ENCODE assay signal across 12 mouse cellular contexts in genomic region chr8:88524132-88524531, GRCm38 (mm10). TPM values are rescaled to one million over a fixed set of nuclear protein-coding genes. Genes with fewer than 3 reads are reported as not detected.
DNase-seq lines count a peak whose midpoint lies in the region; ATAC-seq lines count a peak whose summit lies in the region.
"Had no signal": no experiment of that assay in that cellular context is flagged by ENCODE, and none has a peak within 500 bp of the region (broad histone marks: within the 10 kb centered on the region; RNA-seq: fewer than 3 reads in every experiment).

No protein-coding gene starts in this region.

- H3K4me3 ChIP-seq in lung, embryonic 15.5 days: no peak overlapping the region
- no peak overlapping the region; the same call in 1 of the 2 replicates for H3K4me3 ChIP-seq in forebrain, embryonic 12.5 days (replicated peaks)
- H3K4me3 ChIP-seq in limb, embryonic 10.5 days: peak overlapping the region; percentile 81
- no peak overlapping the region for H3K4me3 ChIP-seq in neural tube, embryonic 15.5 days (replicated peaks)
- H3K4me3 ChIP-seq: layer of hippocampus, adult 2 months had no signal

- H3K27me3 ChIP-seq in lung, embryonic 15.5 days: 0 out of 2 replicates have a peak, but pooled peaks cover 3% of the 10 kb centered on the region
- H3K27me3 ChIP-seq in forebrain, embryonic 12.5 days: peaks cover 29% of the 10 kb centered on the region
- peaks cover 13% of the 10 kb centered on the region for H3K27me3 ChIP-seq in limb, embryonic 10.5 days (ENCODE audit: low read depth, poor library complexity, severe bottlenecking)
- peaks cover 6% of the 10 kb centered on the region; the same call in 1 of the 2 replicates for H3K27me3 ChIP-seq in neural tube, embryonic 15.5 days (replicated peaks)

- peaks cover 55% of the 10 kb centered on the region for H3K4me1 ChIP-seq in lung, embryonic 15.5 days
- H3K4me1 ChIP-seq in forebrain, embryonic 12.5 days: peaks cover 56% of the 10 kb centered on the region
- peaks cover 87% of the 10 kb centered on the region for H3K4me1 ChIP-seq in limb, embryonic 10.5 days
- H3K4me1 ChIP-seq in neural tube, embryonic 15.5 days: peaks cover 51% of the 10 kb centered on the region

- H3K9ac ChIP-seq in lung, embryonic 15.5 days: no peak overlapping the region
- peak overlapping the region; percentile 14; the same call in 1 of the 2 replicates for H3K9ac ChIP-seq in forebrain, embryonic 12.5 days
- H3K9ac ChIP-seq in neural tube, embryonic 15.5 days (replicated peaks): no peak overlapping the region
- H3K9ac ChIP-seq: liver, postnatal 0 days had no signal

- no peaks in the 10 kb centered on the region for H3K9me3 ChIP-seq in lung, embryonic 15.5 days
- H3K9me3 ChIP-seq in forebrain, embryonic 12.5 days: no peaks in the 10 kb centered on the region
- no peaks in the 10 kb centered on the region for H3K9me3 ChIP-seq in limb, embryonic 10.5 days (replicated peaks)
- no peaks in the 10 kb centered on the region for H3K9me3 ChIP-seq in neural tube, embryonic 15.5 days (replicated peaks)

- no peak overlapping the region for H3K27ac ChIP-seq in lung, embryonic 15.5 days
- no peak overlapping the region for H3K27ac ChIP-seq in forebrain, embryonic 12.5 days
- H3K27ac ChIP-seq in limb, embryonic 10.5 days: peak overlapping the region; percentile 50
- no peak overlapping the region for H3K27ac ChIP-seq in neural tube, embryonic 15.5 days (replicated peaks)
- H3K27ac ChIP-seq: layer of hippocampus, adult 2 months had no signal

- no peak for ATAC-seq in lung, embryonic 15.5 days (ENCODE audit: borderline replicate concordance, extremely low read depth, low FRiP score, low TSS enrichment)
- ATAC-seq in forebrain, embryonic 12.5 days (ENCODE audit: low FRiP score): no peak
- no peak for ATAC-seq in neural tube, embryonic 15.5 days (ENCODE audit: low FRiP score)
- ATAC-seq: liver, postnatal 0 days had no signal

- 0 out of 2 replicates have a peak, but pooled peaks cover 3% of the 10 kb centered on the region for H3K36me3 ChIP-seq in lung, embryonic 15.5 days
- no peaks in the 10 kb centered on the region; the same call in 1 of the 2 replicates for H3K36me3 ChIP-seq in forebrain, embryonic 12.5 days (replicated peaks)
- peaks cover 24% of the 10 kb centered on the region for H3K36me3 ChIP-seq in limb, embryonic 10.5 days
- H3K36me3 ChIP-seq in neural tube, embryonic 15.5 days: no peaks in the 10 kb centered on the region

- 25% methylated on average over 4 of the region's 4 CpGs for WGBS in lung, embryonic 15.5 days
- 18% methylated on average over 4 of the region's 4 CpGs for WGBS in forebrain, embryonic 12.5 days
- 5% methylated on average over 4 of the region's 4 CpGs for WGBS in limb, embryonic 10.5 days
- WGBS in neural tube, embryonic 15.5 days: 22% methylated on average over 4 of the region's 4 CpGs

- H3K4me2 ChIP-seq in lung, embryonic 15.5 days: peak overlapping the region; percentile 98; the same call in 1 of the 2 replicates
- peak overlapping the region; percentile 97 for H3K4me2 ChIP-seq in forebrain, embryonic 12.5 days
- H3K4me2 ChIP-seq in neural tube, embryonic 15.5 days: peak overlapping the region; percentile 99

- DNase-seq in lung, postnatal 25 days (ENCODE audit: low spot score): no peak
- no peak for DNase-seq in limb, embryonic 10.5 days (ENCODE audit: low spot score)
- no peak for DNase-seq in gastrocnemius, adult 18-20 months (ENCODE audit: low spot score)
- DNase-seq in layer of hippocampus, postnatal 36 days: no peak
- no peak for DNase-seq in c-Kit-positive CD71-positive TER-119-positive erythroid progenitor cells, embryonic 14.5 days (ENCODE audit: low spot score)
- DNase-seq: cerebellum, adult 8-10 months; liver, postnatal 0 days; thymus, postnatal 14 days had no signal

RNA-seq across cellular contexts. Expression of gene Nkd1, which starts 3.0 kb away (rescaled TPM):
- 56.4 TPM in 2 replicates for polyA plus RNA-seq in lung, embryonic 15.5 days (2015; fragmentation: Nextera tagmentation; extraction: Ambion mirVana)
- polyA plus RNA-seq in forebrain, embryonic 12.5 days (2016; fragmentation: Nextera tagmentation; extraction: Ambion mirVana): 51.2 and 64.4 TPM in 2 replicates
- polyA plus RNA-seq in limb, embryonic 10.5 days (2016; fragmentation: Nextera tagmentation; extraction: Ambion mirVana): 55.4 and 60.7 TPM in 2 replicates
- polyA plus RNA-seq in neural tube, embryonic 15.5 days (2015; fragmentation: Nextera tagmentation; extraction: Ambion mirVana): 39.5 and 40.2 TPM in 2 replicates
- total RNA-seq in gastrocnemius, adult 18-20 months (2021): 1 to 10 TPM; 1.3 to 1.8 TPM
- total RNA-seq in layer of hippocampus, postnatal 36 days (2021): 10 to 100 TPM; 10.1 to 11.9 TPM
